Mouse (Mus musculus): ENCODE data around the gene Entpd2. TPM values are rescaled to one million over a fixed set of nuclear protein-coding genes. Genes with fewer than 3 reads are reported as not detected.

Entpd2 gene
- polyA plus RNA-seq, 1 experiment = 15.8 TPM

DNA sequence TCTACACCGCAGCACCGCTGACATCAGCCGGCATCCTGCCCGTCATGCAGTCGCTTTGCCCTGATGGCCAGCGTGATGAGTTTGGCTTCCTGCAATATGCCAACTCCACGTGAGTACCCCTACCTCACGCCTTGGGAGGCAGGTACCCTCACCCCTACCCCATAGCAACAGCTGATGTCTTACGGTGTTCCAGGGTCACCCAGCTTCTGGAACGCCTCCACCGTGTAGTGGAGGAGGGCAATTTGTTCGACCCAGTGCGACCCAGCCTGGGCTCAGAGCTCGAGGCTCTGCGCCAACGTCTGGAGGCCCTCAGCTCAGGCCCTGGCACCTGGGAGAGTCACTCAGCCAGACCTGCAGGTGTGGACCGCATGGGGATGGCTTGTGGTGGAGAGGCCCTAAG lies 37.4 kb downstream of the Entpd2 start:
- H3K4me1 ChIP-seq (ENCODE audit: control insufficient read depth, insufficient read depth, low read length) = peaks cover 5% of the 10 kb centered on the region
- TF ChIP-seq CTCF (IDR thresholded peaks at IDR 0.05; ENCODE audit: extremely low read depth, insufficient read depth, low read length) = no peak
- no peak for TF ChIP-seq POLR2A (IDR thresholded peaks at IDR 0.05; ENCODE audit: extremely low read depth, insufficient read depth, low read length)
- H3K4me3 ChIP-seq (ENCODE audit: insufficient read depth, low read length) = no peak overlapping the region
- H3K27ac ChIP-seq (ENCODE audit: insufficient read depth, low read length) = no peak overlapping the region

DNA sequence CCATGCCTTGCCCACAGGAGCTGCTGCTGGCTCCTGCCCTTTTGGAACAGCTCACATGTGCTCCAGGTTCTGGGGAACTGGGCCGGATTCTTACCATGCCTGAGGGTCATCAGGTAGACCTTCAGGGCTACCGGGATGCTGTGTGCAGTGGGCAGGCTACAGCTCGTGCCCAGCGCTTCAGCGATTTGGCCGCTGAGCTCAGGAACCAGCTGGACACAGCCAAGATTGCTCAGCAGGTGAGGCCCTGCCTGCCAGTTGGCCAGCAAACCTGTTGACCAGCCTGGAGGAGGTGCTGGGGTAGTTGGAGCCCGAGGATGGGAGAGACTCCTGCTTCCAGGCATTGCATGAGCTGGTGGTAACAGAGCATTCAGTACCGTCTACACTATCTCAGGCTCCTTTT lies 38.6 kb downstream of the Entpd2 start:
- no peak overlapping the region for H3K27ac ChIP-seq (ENCODE audit: insufficient read depth, low read length)
- no peak for TF ChIP-seq CTCF (IDR thresholded peaks at IDR 0.05; ENCODE audit: extremely low read depth, insufficient read depth, low read length)
- TF ChIP-seq POLR2A (IDR thresholded peaks at IDR 0.05; ENCODE audit: extremely low read depth, insufficient read depth, low read length) = no peak
- no peak overlapping the region for H3K4me3 ChIP-seq (ENCODE audit: insufficient read depth, low read length)
- H3K4me1 ChIP-seq (ENCODE audit: control insufficient read depth, insufficient read depth, low read length) = peaks cover 5% of the 10 kb centered on the region

DNA sequence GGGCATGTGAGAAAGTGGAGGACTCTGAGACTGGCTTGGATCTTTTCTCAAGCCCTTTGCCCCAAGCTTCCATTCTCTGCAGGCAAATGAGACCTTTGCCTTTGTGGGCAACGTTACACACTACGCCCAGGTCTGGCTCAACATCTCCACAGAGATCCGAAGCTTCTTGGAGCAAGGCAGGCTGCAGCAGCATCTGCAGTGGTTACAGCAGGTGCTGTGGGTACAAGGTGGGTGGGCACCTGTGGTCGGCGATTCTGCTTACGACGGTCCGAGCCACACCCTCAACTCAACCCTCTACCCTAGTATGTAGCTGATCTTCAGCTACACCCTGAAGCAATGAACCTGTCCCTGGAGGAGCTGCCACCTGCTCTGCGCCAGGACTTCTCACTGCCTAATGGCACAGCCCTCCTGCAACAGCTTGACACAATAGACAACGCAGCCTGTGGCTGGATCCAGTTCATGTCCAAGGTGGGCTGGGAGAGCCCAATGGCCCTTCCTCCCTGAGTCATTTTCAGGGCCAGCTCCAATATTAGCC lies 40.7 kb downstream of the Entpd2 start:
- Histone ChIP-seq H3K4me3 (ENCODE audit: insufficient read depth, low read length) (no peak overlapping the region), H3K4me1 (ENCODE audit: control insufficient read depth, insufficient read depth, low read length) (0 out of 2 replicates have a peak, but pooled peaks cover 2% of the 10 kb centered on the region), H3K27ac (ENCODE audit: insufficient read depth, low read length) (no peak overlapping the region)
- no peak for TF ChIP-seq POLR2A (IDR thresholded peaks at IDR 0.05; ENCODE audit: extremely low read depth, insufficient read depth, low read length)
- no peak for TF ChIP-seq CTCF (IDR thresholded peaks at IDR 0.05; ENCODE audit: extremely low read depth, insufficient read depth, low read length)

DNA sequence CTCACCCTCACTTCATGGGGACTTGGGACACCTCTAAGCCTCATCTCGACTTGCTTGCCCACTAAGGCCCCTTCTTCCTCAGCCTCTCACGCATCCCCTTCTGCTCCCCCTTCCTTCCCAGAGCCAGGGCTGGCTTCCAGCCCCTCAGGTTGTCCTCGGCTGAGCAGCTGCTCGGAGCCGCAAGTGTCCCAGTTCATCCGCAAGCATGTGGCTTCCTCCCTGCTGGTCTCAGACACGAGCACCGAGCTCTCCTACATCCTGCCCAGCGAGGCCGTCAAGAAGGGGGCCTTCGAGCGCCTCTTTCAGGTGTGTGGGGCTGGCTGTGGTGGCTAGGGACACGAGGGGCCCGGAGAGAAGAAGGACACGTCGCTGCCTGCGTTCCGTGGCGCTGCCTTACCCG lies 45.4 kb downstream of the Entpd2 start:
- TF ChIP-seq CTCF (IDR thresholded peaks at IDR 0.05; ENCODE audit: extremely low read depth, insufficient read depth, low read length) (no peak), POLR2A (IDR thresholded peaks at IDR 0.05; ENCODE audit: extremely low read depth, insufficient read depth, low read length) (no peak)
- Histone ChIP-seq H3K4me1 (ENCODE audit: control insufficient read depth, insufficient read depth, low read length) (no peaks in the 10 kb centered on the region), H3K27ac (ENCODE audit: insufficient read depth, low read length) (no peak overlapping the region), H3K4me3 (ENCODE audit: insufficient read depth, low read length) (no peak overlapping the region)

DNA sequence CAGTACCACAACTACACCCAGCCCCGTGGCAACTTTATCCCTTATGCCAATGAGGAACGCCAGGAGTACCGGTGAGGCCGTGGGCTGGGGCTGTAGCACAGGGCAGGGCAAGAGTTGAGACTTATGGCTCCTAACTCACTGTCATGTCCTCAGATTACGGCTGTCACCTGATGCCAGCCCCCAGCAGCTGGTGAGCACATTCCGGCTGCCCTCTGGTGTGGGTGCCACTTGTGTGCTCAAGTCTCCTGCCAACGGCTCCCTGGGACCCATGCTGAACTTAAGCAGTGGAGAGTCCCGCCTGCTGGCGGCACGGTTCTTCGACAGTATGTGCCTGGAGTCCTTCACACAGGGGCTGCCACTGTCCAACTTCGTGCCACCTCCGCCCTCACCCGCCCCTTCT lies 47.0 kb downstream of the Entpd2 start:
- TF ChIP-seq CTCF (IDR thresholded peaks at IDR 0.05; ENCODE audit: extremely low read depth, insufficient read depth, low read length) = no peak

More for the DNA sequence above, 47.0 kb downstream of the Entpd2 start:
- Histone ChIP-seq H3K4me3 (ENCODE audit: insufficient read depth, low read length) (no peak overlapping the region), H3K4me1 (ENCODE audit: control insufficient read depth, insufficient read depth, low read length) (no peaks in the 10 kb centered on the region), H3K27ac (ENCODE audit: insufficient read depth, low read length) (no peak overlapping the region)

Other genes starting within 250 kb of the Entpd2 start
- 22.1 and 24.2 TPM in 2 replicates for gene Nrarp, start 215.1 kb upstream of the Entpd2 start, polyA plus RNA-seq (2012; rRNA removed)
- gene Tor4a, start 199.0 kb upstream of the Entpd2 start, polyA plus RNA-seq (2012; rRNA removed) = 2.5 TPM in 2 replicates
- gene Nelfb, start 184.4 kb upstream of the Entpd2 start, polyA plus RNA-seq (2012; rRNA removed) = 52.0 and 57.5 TPM in 2 replicates
- gene Stpg3, start 181.2 kb upstream of the Entpd2 start, polyA plus RNA-seq (2012; rRNA removed) = 0.11 TPM in 1 of 2 replicates, not detected in the other
- gene Fam166a, start 177.1 kb upstream of the Entpd2 start, polyA plus RNA-seq (2012; rRNA removed) = 0.19 and 0.21 TPM in 2 replicates
- 527 and 537 TPM in 2 replicates for gene Tubb4b, start 171.2 kb upstream of the Entpd2 start, polyA plus RNA-seq (2012; rRNA removed)
- gene Slc34a3, start 161.5 kb upstream of the Entpd2 start, polyA plus RNA-seq (2012; rRNA removed) = 0.26 and 0.44 TPM in 2 replicates
- gene Rnf224, start 159.1 kb upstream of the Entpd2 start, polyA plus RNA-seq (2012; rRNA removed) = not detected in 2 replicates
- gene Rnf208, start 153.6 kb upstream of the Entpd2 start, polyA plus RNA-seq (2012; rRNA removed) = 314 and 325 TPM in 2 replicates
- gene Cysrt1, start 153.4 kb upstream of the Entpd2 start, polyA plus RNA-seq (2012; rRNA removed) = 0.21 and 0.57 TPM in 2 replicates
- 14.0 and 15.5 TPM in 2 replicates for gene AL732309.1, start 149.0 kb upstream of the Entpd2 start, polyA plus RNA-seq (2012; rRNA removed)
- 33.8 and 36.0 TPM in 2 replicates for gene Tmem203, start 140.4 kb upstream of the Entpd2 start, polyA plus RNA-seq (2012; rRNA removed)
- gene Tprn, start 133.3 kb upstream of the Entpd2 start, polyA plus RNA-seq (2012; rRNA removed) = 14.0 and 22.0 TPM in 2 replicates
- gene Ssna1, start 123.4 kb upstream of the Entpd2 start, polyA plus RNA-seq (2012; rRNA removed) = 87.9 and 93.2 TPM in 2 replicates
- gene Anapc2, start 123.4 kb upstream of the Entpd2 start, polyA plus RNA-seq (2012; rRNA removed) = 75.7 and 76.5 TPM in 2 replicates
- not detected in 2 replicates for gene Tmem210, start 107.7 kb upstream of the Entpd2 start, polyA plus RNA-seq (2012; rRNA removed)
- gene Lrrc26, start 106.0 kb upstream of the Entpd2 start, polyA plus RNA-seq (2012; rRNA removed) = not detected in 2 replicates
- 336 and 340 TPM in 2 replicates for gene Grin1, start 76.7 kb upstream of the Entpd2 start, polyA plus RNA-seq (2012; rRNA removed)
- 27.0 and 28.4 TPM in 2 replicates for gene Man1b1, start 63.5 kb upstream of the Entpd2 start, polyA plus RNA-seq (2012; rRNA removed)
- gene Dpp7, start 39.5 kb upstream of the Entpd2 start, polyA plus RNA-seq (2012; rRNA removed) = 59.8 and 69.1 TPM in 2 replicates
- 16.6 and 20.4 TPM in 2 replicates for gene Uap1l1, start 30.2 kb upstream of the Entpd2 start, polyA plus RNA-seq (2012; rRNA removed)
- gene Sapcd2, start 23.6 kb upstream of the Entpd2 start, polyA plus RNA-seq (2012; rRNA removed) = 4.0 and 4.4 TPM in 2 replicates
- gene Npdc1, start 3.5 kb downstream of the Entpd2 start, polyA plus RNA-seq (2012; rRNA removed) = 435 and 468 TPM in 2 replicates
- gene Fut7, start 27.4 kb downstream of the Entpd2 start, polyA plus RNA-seq (2012; rRNA removed) = 0.38 and 0.48 TPM in 2 replicates
- gene Abca2, start 32.8 kb downstream of the Entpd2 start, polyA plus RNA-seq (2012; rRNA removed) = 105 and 109 TPM in 2 replicates
- gene Clic3, start 61.0 kb downstream of the Entpd2 start, polyA plus RNA-seq (2012; rRNA removed) = 0.72 and 0.79 TPM in 2 replicates
- gene Paxx, start 65.2 kb downstream of the Entpd2 start, polyA plus RNA-seq (2012; rRNA removed) = 137 TPM in 2 replicates
- gene Ptgds, start 74.2 kb downstream of the Entpd2 start, polyA plus RNA-seq (2012; rRNA removed) = 2,250 and 2,426 TPM in 2 replicates
- gene Lcn12, start 98.0 kb downstream of the Entpd2 start, polyA plus RNA-seq (2012; rRNA removed) = not detected in 2 replicates
- 44.3 and 46.1 TPM in 2 replicates for gene Fbxw5, start 104.9 kb downstream of the Entpd2 start, polyA plus RNA-seq (2012; rRNA removed)
- 2.3 and 3.3 TPM in 2 replicates for gene C8g, start 105.8 kb downstream of the Entpd2 start, polyA plus RNA-seq (2012; rRNA removed)
- 8.4 and 9.1 TPM in 2 replicates for gene Traf2, start 151.1 kb downstream of the Entpd2 start, polyA plus RNA-seq (2012; rRNA removed)
- gene Edf1, start 162.0 kb downstream of the Entpd2 start, polyA plus RNA-seq (2012; rRNA removed) = 270 and 276 TPM in 2 replicates
- 1.1 and 1.2 TPM in 2 replicates for gene Mamdc4, start 179.0 kb downstream of the Entpd2 start, polyA plus RNA-seq (2012; rRNA removed)
- 123 and 129 TPM in 2 replicates for gene Phpt1, start 179.3 kb downstream of the Entpd2 start, polyA plus RNA-seq (2012; rRNA removed)
- gene Ajm1, start 185.9 kb downstream of the Entpd2 start, polyA plus RNA-seq (2012; rRNA removed) = 115 and 125 TPM in 2 replicates
- 158 and 162 TPM in 2 replicates for gene Rabl6, start 212.6 kb downstream of the Entpd2 start, polyA plus RNA-seq (2012; rRNA removed)
- gene Ccdc183, start 221.8 kb downstream of the Entpd2 start, polyA plus RNA-seq (2012; rRNA removed) = 0.02 TPM in 1 of 2 replicates, not detected in the other
- 73.9 and 82.8 TPM in 2 replicates for gene Tmem141, start 226.1 kb downstream of the Entpd2 start, polyA plus RNA-seq (2012; rRNA removed)
- 0.30 and 0.33 TPM in 2 replicates for gene Fcna, start 232.2 kb downstream of the Entpd2 start, polyA plus RNA-seq (2012; rRNA removed)